Mouse (Mus musculus): ENCODE results near the gene Mcmbp.

The Mcmbp gene

DNA sequence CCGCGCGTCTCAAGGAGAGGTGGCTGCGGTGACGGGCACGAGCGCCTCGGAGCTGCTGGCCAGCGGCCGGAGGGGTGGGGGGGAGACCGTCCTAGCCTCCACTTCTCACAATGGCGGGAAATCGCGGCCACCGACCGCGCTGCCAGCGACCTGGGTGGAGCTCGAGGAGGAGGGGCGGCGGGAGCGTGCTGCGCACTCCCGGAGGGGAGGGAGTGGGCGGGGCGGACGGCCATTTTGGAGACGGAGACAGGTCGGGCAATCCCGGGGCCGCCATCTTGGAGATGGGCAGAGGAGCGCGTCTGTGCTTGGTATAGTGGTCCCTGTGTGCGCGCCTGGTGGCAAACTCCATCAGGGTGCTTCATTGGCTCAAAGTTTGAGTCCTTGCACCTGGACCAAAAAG, at the start of gene Mcmbp:
Gene Mcmbp (minus strand): TSS at position 162 of the 400 bp plus-strand sequence.
- DNase-seq (ENCODE audit: low read depth) = peak; percentile 91

DNA sequence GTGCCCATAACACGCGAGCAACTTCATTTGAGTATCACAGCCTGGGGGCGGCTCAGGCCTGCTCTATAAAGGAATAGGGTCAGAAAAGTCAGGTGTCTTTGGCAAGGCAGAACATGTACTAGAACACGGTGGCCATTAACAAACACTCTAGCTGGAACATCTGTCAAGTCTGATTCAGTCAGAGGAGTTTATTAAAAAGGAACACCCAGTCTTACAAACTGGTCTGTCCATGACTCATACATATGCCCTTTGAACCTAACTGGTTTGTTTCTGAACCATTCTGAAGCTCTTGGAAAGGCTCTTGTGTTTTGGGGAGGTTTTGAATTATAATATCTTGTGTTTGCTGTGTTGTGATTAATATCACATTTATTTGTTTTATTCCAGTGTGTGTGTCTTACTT, 49.8 kb upstream of the Mcmbp start:
- no peak for DNase-seq (ENCODE audit: low read depth)

DNA sequence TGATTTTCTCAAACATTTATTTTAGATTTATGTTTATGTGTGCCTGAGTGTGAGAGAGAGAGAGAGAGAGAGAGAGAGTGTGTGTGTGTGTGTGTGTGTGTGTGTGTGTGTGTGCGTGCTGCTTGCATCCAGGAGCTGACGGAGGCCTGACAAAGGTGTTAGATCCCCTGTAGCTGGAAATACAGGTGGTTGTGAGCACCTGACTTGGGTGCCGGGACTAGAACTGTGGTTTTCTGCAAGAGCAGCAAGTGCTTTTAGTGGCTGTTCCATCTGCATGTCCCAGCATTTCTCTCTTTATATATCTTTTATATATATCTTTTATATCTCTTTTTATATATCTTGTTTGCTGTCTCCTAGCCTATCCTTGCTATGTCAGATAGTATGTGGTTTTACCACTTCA, 41.6 kb upstream of the Mcmbp start:
- no peak for DNase-seq (ENCODE audit: low read depth)

DNA sequence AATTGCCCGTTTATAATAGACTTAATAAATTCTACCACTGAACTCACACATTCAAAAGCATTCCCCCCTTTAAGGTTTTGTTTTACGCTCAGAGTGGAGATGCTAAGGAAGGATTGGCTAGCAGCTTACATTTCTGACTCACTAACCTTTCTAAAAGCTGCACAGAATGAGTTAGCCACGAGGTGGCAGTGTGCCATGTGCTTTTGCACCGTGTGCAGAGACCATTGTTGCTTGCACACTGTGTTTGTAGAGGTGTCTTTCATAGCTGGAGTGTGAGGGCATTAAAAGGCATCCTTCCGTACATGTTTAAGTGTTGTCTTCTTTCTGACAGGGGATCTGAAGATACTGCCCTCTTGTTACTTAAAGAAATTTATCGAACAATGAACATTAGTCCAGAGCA, 39.0 kb upstream of the Mcmbp start:
- peak; percentile 39 for DNase-seq (ENCODE audit: low read depth)

DNA sequence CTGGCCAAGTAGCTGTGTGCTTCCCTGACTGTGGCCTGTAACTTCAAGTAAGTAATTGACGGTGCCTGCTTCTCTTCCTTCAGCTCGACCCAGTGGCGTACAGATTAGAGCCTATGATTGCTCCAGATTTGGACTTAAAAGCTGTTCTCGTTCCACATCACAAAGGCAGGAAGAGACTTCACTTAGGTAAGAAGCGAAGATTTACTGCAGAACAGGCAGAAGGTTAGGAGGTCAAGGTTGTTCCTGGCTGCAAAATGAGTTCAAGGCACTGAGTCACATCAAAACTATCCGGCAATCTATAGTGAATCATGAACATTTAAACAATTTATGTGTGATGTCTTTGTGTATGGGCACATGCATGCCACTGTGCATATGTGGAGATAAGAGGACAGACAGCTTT, 36.9 kb upstream of the Mcmbp start:
- no peak for DNase-seq (ENCODE audit: low read depth)

DNA sequence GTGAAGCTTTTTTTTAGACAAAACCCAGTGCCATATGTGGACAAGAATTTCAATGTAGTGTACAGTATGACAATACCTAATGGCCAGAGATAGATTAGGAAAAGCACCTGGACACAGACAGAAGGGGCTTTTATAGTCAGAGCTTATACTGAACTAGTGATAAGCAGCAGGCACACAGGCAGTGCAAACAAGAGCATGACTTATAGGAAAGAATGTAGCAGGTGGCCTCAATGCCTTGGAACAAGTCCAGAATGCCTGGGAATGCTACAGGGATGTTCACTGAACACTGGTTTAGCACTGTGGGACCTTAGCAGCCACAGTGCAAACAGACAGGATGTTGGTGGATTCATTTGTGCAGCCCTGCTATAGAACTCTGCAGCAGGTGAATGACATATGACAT, 26.4 kb upstream of the Mcmbp start:
- no peak for DNase-seq (ENCODE audit: low read depth)

DNA sequence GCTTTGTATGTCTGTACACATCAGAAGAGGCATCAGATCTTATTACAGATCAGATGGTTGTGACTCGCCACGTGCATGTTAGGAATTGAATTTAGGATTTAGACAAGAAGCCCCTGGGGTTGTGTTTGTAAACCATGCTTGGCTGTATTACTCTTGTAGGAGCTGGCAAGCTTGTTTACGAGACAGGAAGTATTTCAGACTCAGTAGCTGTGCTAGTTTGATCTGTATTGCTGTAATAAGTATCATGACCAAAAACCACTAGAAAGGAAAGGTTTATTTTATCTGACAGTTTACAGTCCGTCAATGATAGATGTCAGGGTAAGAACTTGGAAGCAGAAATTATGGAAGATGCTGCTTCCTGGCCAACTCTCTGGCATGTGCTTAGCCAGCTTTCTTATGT, 18.7 kb upstream of the Mcmbp start:
- no peak for DNase-seq (ENCODE audit: low read depth)

DNA sequence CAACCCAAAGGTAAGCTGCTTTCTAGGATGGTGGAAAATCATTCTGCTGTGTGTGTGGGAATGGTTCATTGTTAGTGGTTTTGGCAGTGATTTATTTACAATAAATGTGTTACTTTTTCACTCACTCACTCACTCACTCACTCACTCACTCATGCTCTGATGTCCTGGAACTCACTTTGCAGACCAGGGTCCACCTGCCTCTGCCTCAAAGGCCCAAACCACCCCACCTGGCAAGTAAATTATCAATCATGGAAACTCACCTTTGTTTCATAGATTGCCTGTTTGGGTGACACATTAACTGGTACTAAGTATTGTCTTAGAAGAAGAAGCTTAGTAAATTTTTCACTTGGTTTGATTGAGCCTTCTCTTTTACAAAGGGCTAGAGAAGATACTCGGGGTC, 15.1 kb upstream of the Mcmbp start:
- no peak for DNase-seq (ENCODE audit: low read depth)

DNA sequence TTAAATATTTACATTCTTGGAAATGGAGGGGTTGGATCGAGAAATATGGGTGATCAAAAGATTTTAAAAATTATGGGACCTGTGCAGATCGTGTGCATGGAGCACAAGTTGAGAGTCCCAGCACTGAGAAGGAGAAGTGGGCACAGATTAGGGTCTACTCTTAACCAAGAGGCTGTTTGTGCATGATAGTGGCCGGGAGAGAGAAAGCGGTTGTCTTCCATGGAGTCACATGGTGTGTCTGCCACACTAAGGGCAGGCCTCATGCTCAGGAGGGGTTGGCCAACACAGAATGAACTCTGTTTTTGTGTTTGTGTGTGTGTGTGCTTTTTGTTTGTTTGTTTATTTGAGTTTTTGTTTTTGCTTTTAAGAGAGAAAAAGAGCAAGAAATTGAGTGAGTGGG, 11.7 kb upstream of the Mcmbp start:
- no peak for DNase-seq (ENCODE audit: low read depth)

DNA sequence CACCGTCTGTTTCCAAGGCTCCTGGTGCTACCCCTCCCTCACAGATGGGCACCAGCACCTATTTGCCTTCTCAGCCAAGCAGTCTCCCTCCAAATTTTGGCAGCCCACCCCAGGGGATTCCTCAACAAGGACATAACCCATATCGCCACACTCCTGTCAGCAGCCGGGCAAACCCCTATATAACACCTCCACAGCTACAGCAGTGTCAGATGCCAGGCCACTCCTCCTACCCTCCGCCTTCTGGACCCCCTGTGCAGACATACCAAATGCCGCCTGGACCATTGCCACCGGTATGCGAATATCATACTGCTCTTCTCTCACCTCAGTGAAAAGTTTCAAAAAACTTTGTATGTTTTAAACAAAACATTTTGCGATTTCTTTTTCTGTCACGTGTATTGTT, 10.0 kb upstream of the Mcmbp start:
- DNase-seq (ENCODE audit: low read depth) = no peak

DNA sequence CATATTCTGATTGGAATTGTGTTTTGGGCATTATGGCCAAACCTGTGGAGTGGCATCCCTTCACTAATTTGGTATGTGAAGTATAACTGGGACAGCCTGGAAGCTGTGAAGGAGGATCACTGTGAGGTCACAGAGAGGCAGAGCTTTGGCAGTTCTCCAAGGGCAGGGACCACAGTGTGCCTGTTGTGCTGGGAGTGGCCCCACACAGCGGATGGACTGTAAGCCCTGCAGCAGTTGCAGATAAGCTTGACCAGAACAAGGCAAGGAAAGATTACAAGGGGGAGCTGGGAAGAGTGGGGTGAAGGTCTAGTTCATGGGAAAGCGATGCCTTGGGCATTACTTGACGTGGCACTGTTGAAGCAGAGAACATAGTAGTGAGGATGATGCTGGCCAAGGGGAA, 8.5 kb upstream of the Mcmbp start:
- DNase-seq (ENCODE audit: low read depth) = no peak

DNA sequence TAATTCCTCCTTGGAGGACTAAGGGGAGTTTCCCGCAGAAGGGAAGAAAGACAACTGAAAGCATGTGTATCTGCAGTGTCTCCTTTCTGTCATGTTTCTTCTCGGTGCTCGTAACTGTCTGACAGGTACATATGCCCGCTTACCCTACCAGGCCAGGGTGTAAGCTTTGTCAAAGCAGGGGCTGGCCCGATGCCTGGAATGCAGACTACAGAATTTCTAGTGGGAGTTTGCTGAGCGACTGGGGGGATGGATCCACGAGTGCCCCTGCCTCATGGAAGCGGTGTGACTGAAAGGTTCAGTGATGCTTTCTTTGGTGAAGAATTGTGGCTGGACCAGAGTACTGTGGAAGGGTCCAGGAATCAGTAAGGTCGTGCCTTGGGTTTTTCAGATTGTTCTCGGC, 5.9 kb upstream of the Mcmbp start:
- DNase-seq (ENCODE audit: low read depth) = no peak

DNA sequence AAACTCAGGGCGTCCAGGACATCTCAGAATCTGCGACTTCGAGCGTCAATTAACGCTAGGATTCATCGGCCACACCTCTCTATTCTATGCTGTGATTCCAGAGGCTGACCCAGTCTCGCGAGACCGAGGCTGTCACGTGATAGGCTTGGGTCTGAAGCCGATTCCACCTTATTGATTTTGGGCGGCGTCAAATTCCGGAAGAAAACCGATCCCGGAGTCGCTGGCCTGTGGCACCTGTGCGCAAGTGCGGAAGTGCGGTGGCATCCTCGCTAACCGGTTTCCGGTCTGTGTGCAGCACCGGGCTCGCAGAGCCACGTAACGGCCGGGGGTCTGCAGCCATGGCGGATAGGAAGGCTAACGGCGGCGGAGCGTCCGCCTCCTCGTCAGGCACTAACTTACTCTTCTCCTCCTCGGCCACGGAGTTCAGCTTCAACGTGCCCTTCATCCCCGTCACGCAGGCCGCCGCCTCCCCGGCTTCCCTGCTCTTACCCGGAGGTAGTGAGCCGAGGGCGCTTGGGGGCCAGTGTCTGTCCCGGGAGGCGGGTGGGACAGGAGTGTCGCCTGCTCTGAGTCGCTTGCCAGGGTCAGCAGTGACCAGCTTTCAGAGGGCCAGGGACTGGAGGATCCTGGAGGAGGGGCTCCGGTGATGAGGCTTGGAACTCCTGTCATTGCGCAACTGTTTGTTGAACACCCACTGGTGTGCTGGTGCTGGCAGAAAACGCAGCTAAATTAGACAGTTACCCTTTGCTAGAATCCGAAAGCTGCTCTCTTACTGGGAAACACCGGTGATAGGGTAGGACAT, 4.6 kb upstream of the Mcmbp start, which contains the start of gene Sec23ip:
Gene Sec23ip (plus strand): TSS at position 260 of the 802 bp plus-strand sequence.
- DNase-seq (ENCODE audit: low read depth) = peak; percentile 98

DNA sequence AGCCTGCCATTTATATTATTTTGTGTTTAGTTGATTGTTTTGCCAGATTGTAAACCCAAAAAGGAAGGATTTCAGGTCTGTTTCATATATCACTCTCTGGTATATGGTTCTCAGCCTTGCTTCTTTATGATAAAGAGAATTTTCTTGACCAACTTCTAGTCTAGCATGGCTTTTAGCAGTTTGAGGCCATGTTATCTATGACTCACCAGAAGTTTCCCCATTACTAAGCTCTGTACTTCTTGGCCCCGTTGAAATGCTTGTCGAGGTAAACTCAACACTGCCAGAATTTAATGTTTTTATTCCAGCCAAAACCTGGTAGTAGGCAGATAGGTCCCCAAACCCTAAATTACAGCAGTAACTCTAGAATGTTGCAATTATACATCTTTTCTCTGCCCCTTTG, 3.6 kb upstream of the Mcmbp start:
- no peak for DNase-seq (ENCODE audit: low read depth)

DNA sequence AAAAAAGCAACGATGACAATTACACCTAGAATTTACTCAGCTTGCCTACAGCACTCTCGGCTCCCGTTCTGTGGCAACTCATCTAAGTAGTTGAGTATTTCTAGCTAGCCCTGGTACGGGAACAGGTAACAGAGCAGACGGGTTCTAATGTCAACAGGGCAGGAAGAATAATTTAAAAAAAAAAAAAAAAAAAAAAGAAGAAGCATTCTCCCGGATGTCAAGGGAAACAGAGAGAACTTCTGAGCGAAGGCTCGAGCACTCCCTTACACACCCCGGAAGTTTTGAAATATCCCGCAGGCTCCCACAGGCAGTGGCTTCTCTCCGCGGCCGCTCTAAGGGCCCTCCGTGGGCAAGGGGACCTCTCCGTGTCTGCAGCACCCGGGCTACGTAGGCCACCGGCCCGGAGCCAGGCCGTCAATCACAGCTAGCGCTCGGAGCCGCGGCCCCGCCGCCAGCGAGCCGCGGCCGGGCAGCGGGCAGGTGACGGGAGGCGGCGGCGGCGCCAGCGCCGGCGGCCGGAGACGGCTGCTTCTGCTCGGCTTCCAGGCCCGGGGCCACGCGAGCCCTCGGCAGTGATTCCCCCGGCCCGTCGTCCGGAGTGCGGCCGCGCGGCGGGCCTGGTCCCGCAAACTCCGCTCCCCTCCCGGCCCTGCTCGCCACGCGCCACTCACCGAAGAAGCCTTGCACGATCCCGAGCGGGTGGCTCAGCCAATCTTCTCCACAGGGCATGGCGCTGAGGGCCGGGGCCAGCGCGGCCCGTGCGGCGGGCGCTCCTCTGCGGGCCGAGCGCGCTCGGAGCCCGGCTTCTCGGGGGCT, 625 bp downstream of the Mcmbp start:
- DNase-seq (ENCODE audit: low read depth) = no peak

DNA sequence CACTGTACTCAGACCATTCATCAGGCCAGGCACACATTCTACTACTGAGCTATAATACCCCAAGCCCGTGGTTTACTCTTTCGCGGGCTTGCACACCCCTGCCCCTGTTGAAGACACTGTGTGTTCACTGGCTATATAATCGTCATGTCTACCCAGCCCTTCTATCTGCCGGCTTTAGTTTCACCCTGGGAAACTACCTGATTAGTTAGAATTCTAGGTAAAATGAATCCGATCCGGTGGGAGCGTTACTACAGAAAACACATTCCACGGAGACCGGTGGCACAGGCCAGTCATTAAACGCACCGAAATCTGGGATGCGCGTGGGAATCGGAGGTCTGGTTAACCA, 1.2 kb downstream of the Mcmbp start:
- no peak for DNase-seq (ENCODE audit: low read depth)

DNA sequence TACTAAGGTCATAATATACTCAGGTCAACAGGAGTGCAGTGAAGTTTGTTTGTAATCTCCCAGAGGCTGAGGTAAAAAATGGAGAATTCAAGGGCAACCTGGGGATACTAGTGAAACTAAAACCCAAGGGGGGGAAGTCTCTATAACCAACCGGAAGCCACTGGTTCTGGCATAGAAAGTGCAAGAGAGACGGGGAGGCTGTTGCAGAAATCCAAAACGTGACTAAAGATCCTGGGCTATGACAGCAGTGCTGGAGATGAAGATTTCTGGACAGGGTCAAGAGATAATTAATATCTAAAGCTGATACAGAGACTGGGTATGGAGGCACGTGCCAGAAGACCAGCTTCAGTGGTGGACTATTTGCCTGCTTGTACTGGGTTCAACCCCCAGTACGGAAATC, 2.3 kb downstream of the Mcmbp start:
- no peak for DNase-seq (ENCODE audit: low read depth)

DNA sequence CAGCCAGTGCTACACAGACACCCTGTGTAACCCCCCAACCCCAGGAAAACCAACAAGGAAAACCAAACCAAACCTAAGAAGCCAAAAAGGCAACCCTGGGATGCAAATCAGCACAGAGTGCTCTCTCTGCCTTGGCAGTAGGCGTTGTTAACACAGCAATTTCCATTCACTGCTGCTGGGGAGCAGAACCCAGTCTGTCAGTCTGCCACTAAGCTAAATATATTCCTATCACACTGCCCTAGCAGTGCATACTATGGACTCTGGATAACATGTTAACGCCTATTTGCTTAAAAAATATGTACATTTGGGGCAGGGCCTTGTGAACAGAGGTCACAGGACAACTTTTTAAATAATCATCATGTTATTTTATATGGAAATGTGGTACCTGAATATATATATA, 8.7 kb downstream of the Mcmbp start:
- no peak for DNase-seq (ENCODE audit: low read depth)

DNA sequence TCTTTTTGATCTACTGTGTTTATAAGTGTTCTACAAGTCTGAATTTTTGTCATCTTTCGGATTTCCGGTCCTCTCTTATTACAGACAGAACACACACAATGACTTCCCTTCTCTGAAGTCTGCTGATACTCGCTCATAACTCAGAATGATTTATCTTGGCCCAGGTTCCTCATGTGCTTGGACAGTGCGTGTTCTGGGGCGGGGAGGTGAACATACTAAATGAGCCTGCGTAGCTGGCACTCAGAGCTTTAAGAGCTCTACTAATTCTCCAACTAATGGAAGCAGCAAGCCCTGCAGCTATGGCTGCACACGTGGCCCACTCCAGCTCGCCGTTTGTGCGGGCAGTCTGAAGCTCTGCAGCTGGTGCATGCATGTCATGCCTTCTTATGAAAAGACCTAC, 11.6 kb downstream of the Mcmbp start:
- DNase-seq (ENCODE audit: low read depth) = no peak

DNA sequence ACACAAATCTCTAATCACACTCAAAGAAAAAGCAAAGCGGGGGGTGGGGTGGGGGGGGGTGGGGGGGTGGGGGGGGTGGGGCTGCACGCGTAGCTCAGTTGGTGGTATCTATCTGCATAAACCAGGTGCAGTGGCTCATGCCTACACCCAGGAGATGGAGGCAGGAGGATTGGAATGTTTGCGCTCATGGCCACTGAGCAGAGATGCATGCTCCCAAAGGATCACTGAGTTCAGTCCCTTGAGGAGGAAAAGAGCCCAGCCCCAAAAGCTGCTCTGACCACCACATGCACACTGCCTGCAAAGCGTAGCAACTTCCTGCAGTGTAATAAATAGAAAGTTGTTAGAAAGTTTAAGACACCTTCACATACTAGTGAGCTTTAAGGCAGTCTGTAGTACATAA, 12.6 kb downstream of the Mcmbp start:
- DNase-seq (ENCODE audit: low read depth) = no peak

DNA sequence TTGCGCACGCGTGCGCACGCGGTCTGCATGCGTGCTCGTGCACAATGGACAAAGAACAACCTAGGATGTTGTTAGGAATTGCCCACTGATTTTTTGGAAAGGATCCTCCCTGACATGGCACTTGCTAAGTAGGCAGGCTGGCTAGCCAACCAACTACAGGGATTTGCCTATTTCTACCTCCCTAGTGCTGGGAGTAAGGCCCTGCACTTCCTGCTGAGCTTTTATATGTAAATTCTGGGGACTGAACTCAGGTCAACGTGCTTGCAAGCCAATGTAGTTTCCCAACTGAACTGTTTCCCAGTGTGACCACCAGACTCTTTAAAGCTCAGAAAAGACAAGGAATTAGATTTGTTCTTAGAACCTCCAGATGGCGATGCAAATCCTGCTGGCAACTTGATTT, 13.3 kb downstream of the Mcmbp start:
- DNase-seq (ENCODE audit: low read depth) = no peak

DNA sequence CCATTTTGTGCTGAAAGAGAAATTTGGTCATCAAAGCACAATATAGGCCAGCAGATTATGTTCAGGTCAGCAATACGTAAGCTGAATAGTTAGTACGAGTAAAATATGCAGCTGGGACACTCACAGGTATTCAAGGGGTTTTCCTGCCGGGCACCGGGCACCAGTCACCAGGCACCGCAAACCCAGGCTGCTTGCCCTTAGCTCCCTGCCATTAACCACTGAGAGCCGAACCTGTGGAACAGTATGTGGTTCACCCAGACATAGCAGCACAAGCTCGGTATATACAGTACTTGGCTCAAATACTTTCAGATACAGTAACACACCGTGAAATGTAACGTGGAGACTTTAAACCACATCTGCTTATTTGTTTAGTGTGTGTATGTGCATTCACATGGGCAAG, 15.1 kb downstream of the Mcmbp start:
- no peak for DNase-seq (ENCODE audit: low read depth)

DNA sequence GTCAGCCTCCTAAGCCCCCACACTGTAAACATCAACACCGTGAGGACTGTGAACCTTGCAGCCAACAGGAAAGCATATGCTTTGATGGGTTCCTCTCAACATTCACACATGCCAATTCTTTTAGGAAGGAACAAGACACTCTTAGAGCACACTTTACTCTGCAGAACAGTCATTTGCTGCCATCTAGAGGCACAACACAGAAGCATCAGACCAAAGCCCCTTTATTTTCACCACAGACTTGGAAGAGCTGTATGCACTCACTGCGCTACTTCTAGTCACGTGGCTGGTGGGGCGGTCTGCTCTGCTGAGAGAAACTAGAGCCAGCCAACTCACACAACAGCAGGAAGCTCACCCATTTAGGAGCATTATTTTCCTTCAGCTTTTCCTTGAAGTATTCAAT, 15.5 kb downstream of the Mcmbp start:
- DNase-seq (ENCODE audit: low read depth) = peak; percentile 76

DNA sequence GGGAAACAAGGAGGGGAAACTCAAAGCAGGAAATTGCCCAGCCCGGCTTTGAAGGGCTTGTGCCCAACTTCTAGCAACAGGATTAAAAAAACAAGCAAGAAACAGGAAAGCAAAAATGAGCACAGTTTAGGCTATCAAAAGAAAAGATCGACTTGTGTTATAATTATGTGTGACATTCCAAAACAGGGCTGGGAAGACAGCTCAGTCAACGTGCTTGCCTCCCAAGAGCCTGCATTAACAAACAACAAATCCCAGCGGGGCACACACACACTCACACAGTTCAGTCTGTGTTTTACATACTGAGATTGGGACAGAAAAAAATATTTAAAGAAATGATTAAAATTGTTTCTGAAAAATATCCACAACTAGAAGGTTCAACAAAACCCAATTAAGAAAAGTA, 22.3 kb downstream of the Mcmbp start:
- DNase-seq (ENCODE audit: low read depth) = no peak

All from c-Kit-positive CD71-negative TER-119-negative erythroid progenitor cells, embryonic 14.5 days (primary cell).